Mouse (Mus musculus) gastrocnemius, postnatal 14 days (tissue): ENCODE results near the gene Dusp1. TPM values are rescaled to one million over a fixed set of nuclear protein-coding genes. Genes with fewer than 3 reads are reported as not detected.

Experiments
- DNase-seq: peaks from one replicate; pipeline ENCODE4 v3.0.0; 2021; ENCODE audit warnings: mixed read lengths
- intact Hi-C: fragments of 180-260 bp; cut with DNase I; formaldehyde crosslinking; loops from one replicate; pipeline ENCODE4 v1.15.1; 2025; ENCODE audit warnings: low total_unique reads
- long read RNA-seq, 2 experiments: library from polyadenylated mRNA; stranded (forward); transcript quantifications; one replicate each; pipeline ENCODE4 v2.0.0; 2021
- total RNA-seq, 2 experiments: library from RNA; stranded (reverse); gene quantifications; 2 replicates each; pipeline ENCODE4 v1.2.3; 2021

Dusp1 gene
- 10 to 100 TPM; 30.8 to 77.9 TPM for total RNA-seq
- long read RNA-seq, experiment 1, transcript Dusp1-202 (4 exons, 1,990 nt), result major isoform, 120 of 134 reads
- long read RNA-seq, experiment 1, partial matches to known transcripts, result 7 of 134 reads
- long read RNA-seq, experiment 1, other reads (novel, unspliced or antisense), result 7 of 134 reads
- long read RNA-seq, experiment 2, transcript Dusp1-202 (4 exons, 1,990 nt), result major isoform, 108 of 120 reads
- long read RNA-seq, experiment 2, partial matches to known transcripts, result 2 of 120 reads
- long read RNA-seq, experiment 2, other reads (novel, unspliced or antisense), result 9 of 120 reads

DNA sequence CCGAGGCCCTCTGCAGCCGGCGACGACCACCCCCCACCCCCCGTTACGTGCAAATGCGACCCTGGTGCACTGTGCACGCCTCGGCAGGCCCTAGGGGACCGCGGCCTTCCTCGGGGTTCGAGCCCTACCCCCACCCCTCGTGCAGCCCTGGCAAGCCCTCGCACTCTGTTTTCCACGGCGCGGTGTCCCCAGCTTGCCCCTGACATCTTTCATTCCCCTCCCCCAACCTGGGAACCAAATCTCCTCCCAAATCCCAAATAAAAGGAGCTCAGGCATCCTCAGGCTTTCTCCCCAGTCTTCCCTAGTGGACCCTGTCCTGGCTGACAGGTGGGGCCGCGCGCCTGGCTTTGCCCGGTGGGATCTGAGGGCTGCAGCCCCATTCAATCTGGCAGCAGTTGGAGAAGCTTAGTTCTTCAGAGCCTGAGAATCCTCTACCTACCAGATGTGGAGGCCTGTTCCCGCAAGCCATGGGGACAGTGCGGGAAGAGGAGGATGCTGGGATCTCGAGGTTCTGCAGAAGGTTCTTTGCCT is at the start of gene Dusp1:
Dusp1 (minus strand) TSS at position 478 of the 531 bp plus-strand sequence.
- intact Hi-C loops, result no loop called here
- DNase-seq, result no peak

GRCm38 (mm10) chr17:26611328-26611727 is 49.4 kb upstream of the Dusp1 start:
- intact Hi-C loops, result no loop called here
- DNase-seq, result no peak

DNA sequence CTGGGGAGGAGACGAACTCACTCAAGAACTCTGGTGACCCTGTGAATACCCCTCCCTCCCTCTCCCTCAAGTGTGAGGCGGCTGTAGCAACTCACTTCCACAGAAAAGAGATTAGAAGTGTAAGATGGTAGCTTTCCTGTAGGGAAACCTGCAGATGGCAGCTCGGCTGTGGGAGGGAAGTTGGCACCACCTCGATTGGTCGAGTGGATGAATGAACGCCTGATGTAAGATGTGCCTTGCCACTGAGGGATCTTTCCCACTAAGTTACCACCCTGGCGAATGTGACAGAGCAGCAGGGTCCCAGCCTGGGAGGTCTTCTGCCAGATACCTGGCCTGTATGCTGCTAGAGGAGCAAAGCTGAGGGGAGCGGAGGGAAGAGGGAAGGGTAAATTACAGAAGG is 47.9 kb upstream of the Dusp1 start:
- DNase-seq, result no peak
- intact Hi-C loops, result no loop called here

DNA sequence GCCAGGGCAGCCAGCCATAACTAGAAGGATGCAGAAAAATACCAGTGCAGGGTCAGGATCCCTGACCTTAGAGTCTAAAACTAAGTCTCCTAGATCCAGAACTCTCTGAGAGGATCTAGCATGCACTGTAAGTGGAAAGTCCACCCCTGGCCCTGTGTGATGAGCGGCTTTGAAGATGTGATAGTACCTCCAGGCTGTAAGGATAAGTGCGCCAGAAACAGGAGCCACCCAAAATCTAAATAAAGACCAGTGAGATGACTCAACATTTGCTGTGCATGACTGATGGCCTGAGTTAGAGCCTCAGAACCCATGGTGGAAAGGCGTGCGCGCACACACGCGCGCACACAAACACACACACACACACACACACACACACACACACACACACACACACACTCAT is 46.9 kb upstream of the Dusp1 start:
- intact Hi-C loops, result no loop called here
- no peak for DNase-seq

DNA sequence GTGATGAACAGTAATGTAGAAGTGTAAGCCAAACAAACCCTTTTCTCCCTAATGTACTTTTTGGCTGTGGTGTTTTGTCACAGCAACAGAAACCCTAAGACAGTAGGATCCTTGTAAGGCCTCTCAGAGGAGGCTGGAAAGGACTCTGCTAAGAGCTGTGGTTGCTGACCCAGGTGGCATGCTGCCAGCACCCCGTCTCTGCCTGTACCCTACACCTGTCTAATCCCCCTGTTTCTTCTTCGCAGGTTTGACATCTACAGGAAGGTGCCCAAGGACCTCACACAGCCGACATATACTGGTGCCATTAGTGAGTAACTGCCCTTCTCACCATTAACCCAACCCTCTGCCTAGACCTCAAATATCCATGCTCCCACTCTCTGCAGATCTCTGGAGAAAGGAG is 46.4 kb upstream of the Dusp1 start:
- no peak for DNase-seq
- intact Hi-C loops, result no loop called here

GRCm38 (mm10) chr17:26606516-26606915 is 44.6 kb upstream of the Dusp1 start:
- intact Hi-C loops, result no loop called here
- no peak for DNase-seq

GRCm38 (mm10) chr17:26605636-26606035 is 43.7 kb upstream of the Dusp1 start:
- intact Hi-C loops, result no loop called here
- no peak for DNase-seq

DNA sequence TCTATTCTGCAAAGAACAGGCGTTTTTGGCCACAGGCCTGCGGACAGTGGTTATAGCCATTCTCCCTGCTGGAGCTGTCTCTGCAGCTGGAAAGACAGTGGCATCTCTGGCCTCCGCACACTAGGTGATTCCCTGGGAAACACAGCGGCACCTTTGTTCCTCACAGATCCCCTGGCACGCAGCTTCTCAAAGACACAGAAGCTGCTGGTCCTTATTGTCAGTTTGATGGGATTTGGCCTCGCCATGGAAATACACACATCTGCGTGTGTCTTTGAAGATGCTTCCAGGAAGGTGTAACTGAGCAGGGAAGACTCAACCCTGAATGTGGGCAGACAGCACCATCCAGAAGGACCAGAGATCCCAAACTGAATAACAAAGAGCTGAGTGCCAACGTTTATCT is 41.4 kb upstream of the Dusp1 start:
- intact Hi-C loops, result no loop called here
- no peak for DNase-seq

DNA sequence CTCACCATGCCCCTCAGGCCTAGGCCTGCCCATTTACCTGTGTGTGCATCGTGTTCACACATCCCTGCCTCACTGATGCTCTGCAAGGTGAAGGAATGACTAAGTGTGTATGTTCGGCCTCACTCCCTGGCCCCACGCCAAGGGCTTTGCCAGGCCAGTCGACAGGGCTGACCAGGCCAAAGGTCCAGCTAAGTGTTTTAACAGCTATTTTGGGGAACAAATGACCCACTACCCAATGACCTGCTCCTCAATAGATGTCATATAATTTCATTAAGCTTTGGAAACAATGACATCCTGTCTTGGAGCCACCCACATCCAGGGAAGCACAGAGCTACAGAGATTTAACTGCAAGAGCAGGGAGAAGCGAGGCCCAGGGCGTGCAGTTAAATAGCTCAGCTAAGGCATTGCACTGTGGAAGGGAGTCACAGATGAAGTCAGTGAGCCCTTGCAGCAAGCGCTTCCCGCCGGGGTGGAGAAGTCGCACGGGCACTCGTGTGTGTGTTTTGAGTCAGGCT is 40.5 kb upstream of the Dusp1 start:
- peak; percentile 64 for DNase-seq
- intact Hi-C loops, result no loop called here

DNA sequence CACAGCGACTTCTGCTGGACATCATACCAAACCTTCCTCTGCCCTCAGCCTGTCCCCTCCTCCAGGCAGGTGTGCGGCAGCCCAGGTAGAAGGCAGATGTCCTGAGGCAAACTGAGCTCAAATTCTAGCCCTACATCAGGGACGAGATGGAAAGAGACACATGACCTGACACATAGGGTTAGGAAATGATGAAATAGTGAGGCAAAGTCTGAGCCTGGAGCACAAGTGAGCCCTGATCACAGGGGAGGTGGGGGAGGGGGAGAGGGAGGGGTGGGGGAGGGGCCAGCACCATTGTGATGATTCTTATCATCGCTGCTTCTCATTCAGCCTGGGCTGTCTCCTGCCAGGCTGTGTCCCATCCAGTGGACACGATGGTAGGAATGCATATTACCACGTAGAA is 40.0 kb upstream of the Dusp1 start:
- intact Hi-C loops, result no loop called here
- DNase-seq, result no peak

GRCm38 (mm10) chr17:26601514-26601913 is 39.6 kb upstream of the Dusp1 start:
- no peak for DNase-seq
- intact Hi-C loops, result no loop called here

- no peak for DNase-seq
- intact Hi-C loops, result no loop called here
Measured at GRCm38 (mm10) chr17:26600913-26601447, 39.1 kb upstream of the Dusp1 start.

GRCm38 (mm10) chr17:26598845-26599244 is 36.9 kb upstream of the Dusp1 start:
- DNase-seq, result no peak
- intact Hi-C loops, result no loop called here

- no peak for DNase-seq
- intact Hi-C loops, result no loop called here
Measured at GRCm38 (mm10) chr17:26596856-26597481, 35.0 kb upstream of the Dusp1 start.

GRCm38 (mm10) chr17:26596168-26596658 is 34.3 kb upstream of the Dusp1 start:
- peak; percentile 83 for DNase-seq
- intact Hi-C loops, result no loop called here

DNA sequence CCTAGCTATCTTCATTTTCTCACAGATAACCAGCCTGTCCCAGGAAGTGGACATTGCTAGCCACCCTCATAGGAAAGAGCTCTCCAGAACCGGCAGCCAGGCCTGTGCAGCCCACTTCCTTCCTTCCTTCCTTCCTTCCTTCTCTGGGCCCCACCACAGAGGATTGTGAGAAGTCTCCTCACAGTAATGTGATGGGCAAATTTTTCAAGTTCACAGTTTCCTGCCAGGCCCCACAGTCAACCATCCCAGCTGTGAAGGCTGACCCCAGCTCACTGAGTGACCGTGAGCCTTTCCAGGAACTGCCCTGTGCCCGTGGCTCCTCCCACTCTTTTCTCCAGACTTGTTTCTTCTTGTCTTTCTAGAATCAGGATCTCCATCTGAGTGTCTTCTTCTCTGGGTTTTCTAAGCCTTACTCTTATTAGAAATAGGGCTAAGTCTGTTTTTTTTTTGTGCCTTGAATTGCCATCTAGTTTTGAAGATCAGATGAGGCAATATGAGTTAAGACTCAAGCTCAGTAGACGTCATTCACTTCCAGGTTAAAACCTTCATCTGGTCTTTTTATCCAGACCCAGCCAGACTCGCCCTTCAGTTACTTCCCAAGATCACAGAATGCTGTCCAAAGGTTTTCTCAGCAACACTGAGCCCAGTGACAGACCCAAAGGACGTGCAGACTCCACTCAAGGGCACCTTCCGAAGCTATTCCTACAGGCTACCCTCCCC is 33.7 kb upstream of the Dusp1 start:
- peak; percentile 16 for DNase-seq
- intact Hi-C loops, result no loop called here

- no peak for DNase-seq
- intact Hi-C loops, result no loop called here
Measured at GRCm38 (mm10) chr17:26594958-26595357, 33.0 kb upstream of the Dusp1 start.

DNA sequence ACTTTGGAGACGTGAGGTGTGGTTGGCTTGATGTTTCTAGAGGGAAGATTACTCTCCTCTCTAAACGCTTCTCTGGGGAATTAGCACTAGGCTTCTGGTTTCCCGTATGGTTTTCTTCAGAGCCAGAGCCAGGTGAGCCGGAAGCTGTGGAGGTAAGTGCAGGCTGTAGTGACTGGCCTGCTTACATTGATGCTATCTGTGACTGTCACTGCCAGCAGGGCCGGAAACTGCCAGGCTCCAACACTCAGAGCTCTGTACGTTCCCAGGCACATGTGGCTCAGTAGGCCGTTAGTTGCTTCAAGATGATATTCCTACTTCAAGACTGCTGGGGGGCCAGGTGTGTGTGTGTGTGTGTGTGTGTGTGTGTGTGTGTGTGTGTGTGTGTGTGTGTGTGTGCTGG is 32.2 kb upstream of the Dusp1 start:
- intact Hi-C loops, result no loop called here
- no peak for DNase-seq

GRCm38 (mm10) chr17:26593199-26593598 is 31.3 kb upstream of the Dusp1 start:
- DNase-seq, result no peak
- intact Hi-C loops, result no loop called here

DNA sequence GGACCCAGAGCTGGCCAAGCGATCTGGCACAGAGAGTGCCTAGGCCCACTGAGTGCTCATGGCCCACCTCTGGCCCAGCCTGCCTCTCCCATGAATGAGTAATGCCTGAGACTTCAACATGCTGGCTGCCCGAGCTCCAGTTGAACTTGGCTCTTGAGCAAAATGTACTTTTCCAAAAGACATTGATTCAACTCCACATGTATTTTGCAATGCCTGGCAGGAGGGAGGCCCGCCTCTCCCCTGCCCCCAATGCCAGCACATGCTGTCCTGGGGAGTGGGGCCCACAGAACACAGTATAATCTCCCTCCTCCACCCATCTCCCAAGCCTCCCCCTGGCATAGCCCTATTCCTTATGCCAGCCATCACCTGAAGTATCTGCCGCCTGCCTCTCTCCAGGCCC is 30.6 kb upstream of the Dusp1 start:
- DNase-seq, result peak; percentile 38
- intact Hi-C loops, result no loop called here
